Mouse (Mus musculus) midbrain, embryonic 16.5 days (tissue): Measurements from ENCODE around the gene Fer. TPM values are rescaled to one million over a fixed set of nuclear protein-coding genes. Genes with fewer than 3 reads are reported as not detected.

Experiments used
- ATAC-seq: fragments of 200-750 bp; cut with Nextera tagmentation; 2 replicates; pipeline ENCODE4 v1.8.0; 2017; ENCODE audit warnings: moderate TSS enrichment
- H3K27ac ChIP-seq: fragments of 300-500 bp; sonication (generic); 2 replicates; pipeline ENCODE4 v1.5.1; 2014; ENCODE audit warnings: mild to moderate bottlenecking, low read length, mixed read lengths
- H3K27me3 ChIP-seq: fragments of 300-500 bp; sonication (generic); 2 replicates; pipeline ENCODE4 v1.6.1; 2014; ENCODE audit warnings: low read depth, low read length, mixed read lengths; ENCODE audit not compliant: control insufficient read depth, insufficient read depth
- H3K36me3 ChIP-seq: fragments of 300-500 bp; sonication (generic); 2 replicates; pipeline ENCODE4 v1.6.1; 2014; ENCODE audit warnings: mild to moderate bottlenecking, low read length, moderate library complexity, mixed read lengths; ENCODE audit not compliant: control insufficient read depth, insufficient read depth
- H3K4me1 ChIP-seq: fragments of 300-500 bp; sonication (generic); 2 replicates; pipeline ENCODE4 v1.6.1; 2014; ENCODE audit warnings: mild to moderate bottlenecking, low read length, mixed read lengths; ENCODE audit not compliant: control insufficient read depth, insufficient read depth
- H3K4me2 ChIP-seq: fragments of 300-500 bp; sonication (generic); 2 replicates; pipeline ENCODE4 v1.6.1; 2014; ENCODE audit warnings: mild to moderate bottlenecking, low read length, mixed read lengths
- H3K4me3 ChIP-seq: fragments of 300-500 bp; sonication (generic); 2 replicates; pipeline ENCODE4 v1.5.1; 2014; ENCODE audit warnings: low read depth, mild to moderate bottlenecking, low read length, moderate library complexity, mixed read lengths
- H3K9ac ChIP-seq: fragments of 300-500 bp; sonication (generic); 2 replicates; pipeline ENCODE4 v1.6.1; 2014; ENCODE audit warnings: low read depth, low read length, mixed read lengths
- H3K9me3 ChIP-seq: fragments of 300-500 bp; sonication (generic); replicated peaks from 2 replicates; pipeline ENCODE4 v1.6.1; 2014; ENCODE audit warnings: mild to moderate bottlenecking, low read length, mixed read lengths; ENCODE audit not compliant: control insufficient read depth, poor library complexity, severe bottlenecking
- WGBS: fragments of 180-500 bp; shearing (Covaris S2); extraction: QIAGEN DNeasy Blood & Tissue Kit; methylation state at CpG from one replicate; pipeline ENCODE4 v1.1.7; 2014; 5-methylcytosine and 5-hydroxymethylcytosine counted together
- polyA plus RNA-seq: library from polyadenylated mRNA; unstranded; fragments of >200 nt; fragmentation: Nextera tagmentation; extraction: Ambion mirVana; gene quantifications from 2 replicates; pipeline ENCODE4 v1.2.1, GENCODE M21; 2015

The Fer gene
- polyA plus RNA-seq, 1 experiment from 2014 or later, result 33.2 TPM

DNA sequence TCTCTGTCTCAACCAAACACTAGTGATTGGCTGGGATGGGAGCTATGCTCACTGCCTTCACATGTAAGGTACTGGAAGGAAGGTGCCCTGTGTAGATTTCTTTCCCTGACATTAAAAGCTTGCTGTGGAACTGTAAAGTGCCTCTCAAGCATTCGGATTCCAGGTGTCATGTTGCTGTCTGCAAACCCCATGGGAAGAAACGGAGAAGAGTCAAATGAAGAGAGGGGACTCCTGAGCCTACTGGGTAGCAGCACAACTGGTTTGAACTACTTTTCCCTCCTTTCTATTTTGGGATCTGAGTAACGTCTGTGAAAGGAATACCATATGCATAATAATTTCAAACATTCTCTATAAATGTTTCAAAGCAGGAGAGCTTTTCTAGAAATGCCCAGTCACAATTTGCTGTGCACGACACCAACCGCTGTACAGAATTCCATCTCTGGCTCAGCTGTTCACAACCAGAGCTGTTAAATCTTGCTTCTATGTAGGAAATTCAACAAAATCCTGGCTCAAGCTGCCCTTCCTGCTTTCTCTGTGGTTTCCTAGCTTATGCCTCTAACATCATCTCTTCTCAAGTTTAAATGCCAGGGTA, 256.9 kb downstream of the Fer start:
- H3K4me3 ChIP-seq, result no peak overlapping the region
- 79% methylated on average over 5 of the region's 5 CpGs for WGBS
- H3K36me3 ChIP-seq, result no peaks in the 10 kb centered on the region
- no peak overlapping the region for H3K9ac ChIP-seq
- H3K4me1 ChIP-seq, result no peaks in the 10 kb centered on the region
- no peaks in the 10 kb centered on the region for H3K27me3 ChIP-seq
- H3K9me3 ChIP-seq, result no peaks in the 10 kb centered on the region
- H3K4me2 ChIP-seq, result no peak overlapping the region
- no peak overlapping the region for H3K27ac ChIP-seq
- ATAC-seq, result no peak

DNA sequence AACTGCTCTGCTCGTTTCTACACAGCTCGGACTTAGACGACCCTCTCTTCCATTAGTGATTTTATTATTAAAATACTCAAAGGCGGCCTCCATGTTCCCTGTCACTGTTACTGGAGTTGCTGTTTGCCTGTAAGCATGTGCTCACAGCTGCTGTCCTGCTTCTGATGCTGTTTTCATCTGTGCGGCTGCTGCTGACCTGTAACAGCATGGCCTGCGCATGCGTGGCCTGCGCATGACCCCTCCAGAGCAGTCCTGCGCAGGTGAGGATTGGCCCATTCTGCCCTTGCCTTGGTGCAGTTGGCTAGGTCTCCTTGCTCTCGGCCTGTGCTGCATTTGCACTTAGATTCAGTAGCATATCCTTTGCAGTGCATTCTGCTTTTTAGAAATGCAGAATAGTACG, 259.7 kb downstream of the Fer start:
- 90% methylated on average over 11 of the region's 11 CpGs for WGBS
- Histone ChIP-seq H3K9ac (no peak overlapping the region), H3K9me3 (no peaks in the 10 kb centered on the region), H3K4me3 (no peak overlapping the region), H3K4me2 (no peak overlapping the region), H3K27ac (no peak overlapping the region), H3K4me1 (no peaks in the 10 kb centered on the region), H3K27me3 (no peaks in the 10 kb centered on the region), H3K36me3 (no peaks in the 10 kb centered on the region)
- ATAC-seq, result no peak

DNA sequence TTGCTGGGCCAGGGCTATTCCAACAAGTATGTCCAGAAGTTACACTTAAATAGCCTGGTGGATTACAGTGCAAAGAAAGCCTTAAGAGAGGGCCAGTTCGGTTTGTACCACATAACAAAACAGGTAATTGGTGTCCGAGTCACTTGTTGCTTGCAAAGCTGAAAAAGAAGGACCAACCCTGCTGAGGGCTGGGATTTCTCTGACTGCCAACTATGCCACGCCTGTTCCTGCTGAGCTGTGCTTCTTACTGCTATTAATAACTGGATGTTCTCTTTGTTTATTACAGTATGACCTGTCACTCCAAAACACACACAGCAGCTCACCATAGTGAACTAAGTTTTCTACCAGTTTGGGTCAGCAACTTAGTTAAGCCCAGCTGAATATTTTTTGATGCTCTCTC, 260.9 kb downstream of the Fer start:
- no peak overlapping the region for H3K9ac ChIP-seq
- no peak overlapping the region for H3K4me3 ChIP-seq
- no peaks in the 10 kb centered on the region for H3K36me3 ChIP-seq
- no peak overlapping the region for H3K4me2 ChIP-seq
- no peaks in the 10 kb centered on the region for H3K4me1 ChIP-seq
- no peaks in the 10 kb centered on the region for H3K9me3 ChIP-seq
- no peak for ATAC-seq
- no peak overlapping the region for H3K27ac ChIP-seq
- H3K27me3 ChIP-seq, result no peaks in the 10 kb centered on the region
- WGBS, result 73% methylated on average over 3 of the region's 3 CpGs

DNA sequence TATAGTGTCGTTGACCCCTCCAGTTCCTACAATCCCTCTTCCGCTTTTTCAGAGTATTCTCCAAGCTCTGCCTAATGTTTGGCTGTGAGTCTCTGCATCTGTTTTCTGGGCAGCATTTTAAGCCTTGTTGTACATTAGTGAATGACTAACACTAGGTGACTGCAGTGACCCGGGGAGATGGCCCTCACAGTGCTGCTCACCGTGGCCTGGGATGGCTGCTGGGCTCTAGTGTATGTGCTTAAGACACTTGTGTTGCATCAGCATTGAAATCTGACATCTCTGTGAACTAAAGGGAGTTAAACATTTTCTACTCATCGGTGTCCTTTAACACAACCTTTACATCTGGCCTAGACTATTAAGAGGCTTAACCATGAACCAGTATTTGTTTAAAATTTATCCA, 264.0 kb downstream of the Fer start:
- Histone ChIP-seq H3K4me3 (no peak overlapping the region), H3K9me3 (no peaks in the 10 kb centered on the region), H3K36me3 (no peaks in the 10 kb centered on the region), H3K4me2 (no peak overlapping the region), H3K9ac (no peak overlapping the region), H3K4me1 (peaks cover 2% of the 10 kb centered on the region; the same call in 1 of the 2 replicates), H3K27ac (no peak overlapping the region), H3K27me3 (no peaks in the 10 kb centered on the region)
- WGBS, result 93% methylated on average over 5 of the region's 5 CpGs
- ATAC-seq, result no peak

DNA sequence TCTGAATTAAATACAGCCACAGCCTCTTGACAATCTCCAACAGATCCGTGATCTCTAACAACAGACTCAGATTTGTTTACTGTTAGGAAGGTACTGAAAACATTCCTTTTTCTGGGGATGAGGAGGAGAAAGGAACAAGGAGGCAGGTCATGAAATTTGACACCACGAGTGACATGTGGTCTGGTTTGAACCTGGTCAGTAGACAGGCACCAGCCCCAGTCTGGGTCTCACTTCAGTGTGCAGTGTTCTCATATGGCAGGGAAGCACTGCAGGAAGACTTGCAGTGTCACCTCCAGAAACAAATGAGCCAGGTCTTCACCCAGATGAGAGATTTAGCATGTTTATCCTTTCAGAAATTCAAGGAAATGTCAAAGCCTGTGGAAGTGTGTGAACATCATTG, 266.9 kb downstream of the Fer start:
- H3K27ac ChIP-seq, result no peak overlapping the region
- no peaks in the 10 kb centered on the region for H3K27me3 ChIP-seq
- no peak for ATAC-seq
- no peaks in the 10 kb centered on the region for H3K9me3 ChIP-seq
- no peak overlapping the region for H3K9ac ChIP-seq
- H3K4me2 ChIP-seq, result no peak overlapping the region
- no peaks in the 10 kb centered on the region for H3K36me3 ChIP-seq
- 67% methylated on average over 2 of the region's 2 CpGs for WGBS
- no peak overlapping the region for H3K4me3 ChIP-seq
- peaks cover 2% of the 10 kb centered on the region; the same call in 1 of the 2 replicates for H3K4me1 ChIP-seq

DNA sequence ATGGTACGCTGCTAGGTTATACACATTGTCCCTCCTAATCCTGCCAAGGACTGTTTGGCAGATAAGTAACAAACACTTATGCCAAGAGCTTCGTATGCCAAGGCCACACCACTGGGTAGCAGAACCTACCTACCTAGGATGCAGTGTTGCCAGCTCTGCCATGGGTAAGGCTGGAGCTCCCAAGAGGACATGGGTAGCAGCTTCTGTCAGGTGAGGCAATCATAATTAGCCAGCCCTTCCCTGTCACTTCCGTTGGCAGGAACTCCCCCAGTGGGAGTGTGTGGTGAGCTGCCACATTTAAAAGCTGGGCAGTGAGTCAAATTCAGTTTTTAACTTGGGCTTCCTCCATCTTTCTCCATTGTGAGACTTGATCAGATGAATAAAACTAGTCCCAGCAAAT, 267.5 kb downstream of the Fer start:
- Histone ChIP-seq H3K4me3 (no peak overlapping the region), H3K9me3 (no peaks in the 10 kb centered on the region), H3K27me3 (no peaks in the 10 kb centered on the region), H3K9ac (no peak overlapping the region), H3K36me3 (no peaks in the 10 kb centered on the region), H3K4me1 (peaks cover 2% of the 10 kb centered on the region; the same call in 1 of the 2 replicates), H3K27ac (no peak overlapping the region), H3K4me2 (no peak overlapping the region)
- ATAC-seq, result peak; percentile 66
- 61% methylated on average over 3 of the region's 3 CpGs for WGBS

DNA sequence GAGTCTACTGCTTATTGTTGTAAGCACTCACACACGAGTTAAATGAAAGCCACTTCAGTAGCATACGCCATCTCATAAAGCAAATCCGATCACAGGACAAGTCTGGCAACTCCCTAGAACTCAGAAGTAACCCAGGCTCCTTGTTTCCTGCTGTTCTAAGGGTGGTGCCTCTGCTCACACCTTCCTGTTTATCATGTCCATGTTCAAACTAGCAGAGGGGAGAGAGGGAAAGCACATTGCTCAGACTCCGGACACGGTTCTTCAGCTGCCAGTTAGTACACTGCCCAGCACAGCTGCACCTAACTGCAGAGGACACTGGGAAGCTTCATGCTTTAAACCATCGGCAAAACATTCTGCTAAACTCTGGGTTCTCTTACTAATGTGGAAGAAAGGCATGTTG, 269.3 kb downstream of the Fer start:
- no peak overlapping the region for H3K27ac ChIP-seq
- no peaks in the 10 kb centered on the region for H3K27me3 ChIP-seq
- no peak overlapping the region for H3K9ac ChIP-seq
- 84% methylated on average over 6 of the region's 6 CpGs for WGBS
- H3K36me3 ChIP-seq, result no peaks in the 10 kb centered on the region
- no peaks in the 10 kb centered on the region for H3K9me3 ChIP-seq
- H3K4me3 ChIP-seq, result no peak overlapping the region
- no peak for ATAC-seq
- H3K4me1 ChIP-seq, result peaks cover 2% of the 10 kb centered on the region; the same call in 1 of the 2 replicates
- no peak overlapping the region for H3K4me2 ChIP-seq

DNA sequence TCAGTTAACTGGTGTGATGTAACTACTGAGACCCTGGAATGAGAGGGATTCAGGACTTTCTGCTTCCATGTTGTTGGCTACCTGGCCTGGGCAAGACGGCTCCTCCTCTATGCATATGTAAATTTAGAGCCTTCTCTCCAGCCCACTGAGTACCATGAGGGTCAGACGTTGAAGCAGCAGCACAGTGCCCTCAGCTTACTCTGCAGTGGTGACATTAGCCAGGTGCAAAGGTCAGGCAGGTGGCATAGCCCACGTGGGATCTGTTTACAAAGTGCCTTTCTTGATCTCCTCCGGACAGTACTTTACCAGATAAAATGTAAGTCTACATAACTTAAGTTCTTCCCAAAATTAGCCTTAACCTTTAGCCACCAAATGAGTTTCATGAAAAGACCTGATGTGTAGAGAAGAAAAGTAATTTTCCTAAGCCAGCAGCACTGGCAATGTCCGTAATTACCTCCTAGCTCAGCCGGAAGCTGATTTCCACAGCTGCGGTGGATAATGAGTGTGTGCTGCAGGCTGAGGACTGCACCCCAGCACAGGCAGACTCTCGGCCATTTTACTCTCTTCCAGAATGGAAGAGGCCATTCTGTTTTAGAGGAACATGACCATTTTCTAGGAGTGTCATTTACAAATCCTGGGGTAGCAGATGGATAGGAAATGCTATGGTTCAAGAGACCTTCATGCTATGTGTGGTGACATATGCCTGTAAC, 273.2 kb downstream of the Fer start:
- Histone ChIP-seq H3K27me3 (no peaks in the 10 kb centered on the region), H3K4me1 (peaks cover 10% of the 10 kb centered on the region), H3K9ac (no peak overlapping the region), H3K27ac (no peak overlapping the region), H3K4me3 (no peak overlapping the region), H3K36me3 (peaks cover 5% of the 10 kb centered on the region; the same call in 1 of the 2 replicates), H3K9me3 (no peaks in the 10 kb centered on the region), H3K4me2 (no peak overlapping the region)
- ATAC-seq, result no peak
- WGBS, result 52% methylated on average over 8 of the region's 8 CpGs

DNA sequence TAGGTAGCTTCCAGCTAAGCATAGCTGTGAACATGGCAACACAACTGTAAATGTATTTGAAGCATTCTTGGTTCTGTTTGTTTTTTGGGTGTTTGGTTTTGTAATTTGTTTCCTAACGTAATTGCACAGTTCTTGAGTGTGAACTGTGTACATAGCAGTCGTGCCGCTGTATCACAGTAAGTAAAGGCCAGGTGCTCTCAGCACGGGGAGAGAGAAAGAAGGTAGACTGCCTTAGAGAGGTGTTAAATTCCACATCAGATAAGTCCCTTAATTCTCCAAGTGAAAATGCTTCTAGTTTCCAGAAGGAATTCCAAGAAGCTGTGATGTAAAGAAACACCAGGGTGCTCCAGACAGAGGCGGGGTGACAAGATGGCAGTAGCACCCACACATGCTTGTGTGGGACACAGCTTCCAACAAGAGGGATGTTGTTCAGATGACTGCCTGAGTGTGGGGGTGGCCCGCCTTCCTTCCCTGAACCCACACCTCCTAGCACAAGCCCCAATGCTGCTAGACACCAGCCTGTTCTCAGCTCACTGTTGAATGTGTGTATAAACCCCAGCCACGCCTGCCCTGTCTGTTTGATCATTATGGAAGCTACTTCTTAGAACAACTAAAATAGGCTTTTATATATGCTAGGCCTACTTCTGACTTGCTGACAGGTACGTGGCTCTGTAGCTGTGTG, 275.3 kb downstream of the Fer start:
- 89% methylated on average over 8 of the region's 8 CpGs for WGBS
- Histone ChIP-seq H3K9ac (no peak overlapping the region), H3K27me3 (no peaks in the 10 kb centered on the region), H3K4me2 (no peak overlapping the region), H3K36me3 (peaks cover 5% of the 10 kb centered on the region; the same call in 1 of the 2 replicates), H3K4me1 (peaks cover 16% of the 10 kb centered on the region), H3K9me3 (no peaks in the 10 kb centered on the region), H3K4me3 (no peak overlapping the region), H3K27ac (no peak overlapping the region)
- no peak for ATAC-seq
